Mouse (Mus musculus) bone marrow, adult 2 months (tissue): ENCODE measurements at regions not wholly inside any gene's neighbourhood (a gene's known extent, or its start where the extent isn't known, plus 50 kb on each side); places are given as distances from the start of the nearest gene placed in this dataset.

Experiments used
- H3K27ac ChIP-seq: fragments of 200-500 bp; 2 replicates; pipeline ENCODE4 v1.5.1; 2012; ENCODE audit warnings: low read depth, mild to moderate bottlenecking, control low read depth, inconsistent platforms, low read length; ENCODE audit not compliant: control insufficient read depth, poor library complexity, insufficient read depth
- H3K4me1 ChIP-seq: fragments of 200-500 bp; 2 replicates; pipeline ENCODE4 v1.6.1; 2011; ENCODE audit warnings: low read length; ENCODE audit not compliant: control insufficient read depth, insufficient read depth
- H3K4me3 ChIP-seq: fragments of 200-500 bp; replicated peaks from 2 replicates; pipeline ENCODE3; 2011; ENCODE audit warnings: mild to moderate bottlenecking, low read depth, low read length, control low read depth; ENCODE audit not compliant: control insufficient read depth
- CTCF ChIP-seq: fragments of 200-500 bp; IDR thresholded peaks from 2 replicates; pipeline ENCODE4 v1.5.1; 2011; ENCODE audit warnings: low read length, control low read depth; ENCODE audit not compliant: control insufficient read depth, insufficient read depth
- POLR2A ChIP-seq: fragments of 200-500 bp; IDR thresholded peaks from 2 replicates; pipeline ENCODE4 v1.6.1; 2011; ENCODE audit warnings: low read depth, mild to moderate bottlenecking, control low read depth, low read length, borderline replicate concordance; ENCODE audit not compliant: control insufficient read depth
- WGBS: fragments of 180-500 bp; shearing (Covaris S2); methylation state at CpG from one replicate; pipeline ENCODE4 v1.1.7; 2018; 5-methylcytosine and 5-hydroxymethylcytosine counted together

DNA sequence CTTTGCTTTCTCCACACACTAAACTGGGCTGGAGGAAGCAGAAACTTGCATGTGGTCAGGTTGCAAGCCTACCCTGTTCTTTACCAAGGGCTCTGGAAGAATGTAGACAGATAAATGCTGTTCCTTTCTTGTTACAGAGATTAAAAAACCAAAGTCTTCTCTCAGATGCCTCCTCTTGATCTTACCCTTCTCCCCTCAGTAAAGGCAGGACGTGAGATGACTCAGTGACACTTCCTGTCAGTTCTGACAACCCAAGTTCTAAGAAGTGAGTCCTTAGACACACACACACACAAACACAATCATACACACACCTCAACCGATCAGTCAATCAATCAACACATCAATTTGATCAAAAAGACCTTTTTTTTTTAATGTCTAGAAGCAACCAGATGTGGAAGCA is 168.8 kb upstream of the Atp2b1 start:
- no peak for TF ChIP-seq POLR2A
- TF ChIP-seq CTCF = no peak
- H3K4me1 ChIP-seq = no peaks in the 10 kb centered on the region; the same call in 1 of the 2 replicates
- no peak overlapping the region for H3K27ac ChIP-seq
- H3K4me3 ChIP-seq = no peak overlapping the region
- 39% methylated on average over 2 of the region's 2 CpGs for WGBS

DNA sequence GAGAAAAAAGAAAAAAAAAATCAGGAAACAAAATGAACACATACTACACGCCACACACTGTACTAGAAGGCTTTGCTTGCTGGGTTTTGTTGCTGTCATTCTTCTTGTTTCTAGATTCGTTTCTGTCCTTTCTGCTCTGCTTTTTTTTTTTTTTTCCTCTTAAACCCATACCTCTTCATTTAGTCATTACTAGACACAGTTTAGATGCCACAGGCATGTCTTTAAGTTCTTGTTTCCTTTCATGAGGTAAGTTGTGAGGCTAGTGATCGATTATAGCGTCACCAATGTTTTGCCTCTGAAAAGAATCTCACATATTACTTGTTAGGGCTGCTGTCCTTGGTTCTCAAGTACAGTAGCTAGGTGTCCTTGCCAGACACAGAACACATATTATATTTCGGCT is 168.3 kb upstream of the Atp2b1 start:
- Histone ChIP-seq H3K4me1 (no peaks in the 10 kb centered on the region; the same call in 1 of the 2 replicates), H3K27ac (no peak overlapping the region), H3K4me3 (no peak overlapping the region)
- TF ChIP-seq CTCF = no peak
- TF ChIP-seq POLR2A = no peak
- 74% methylated on average over 5 of the region's 5 CpGs for WGBS

DNA sequence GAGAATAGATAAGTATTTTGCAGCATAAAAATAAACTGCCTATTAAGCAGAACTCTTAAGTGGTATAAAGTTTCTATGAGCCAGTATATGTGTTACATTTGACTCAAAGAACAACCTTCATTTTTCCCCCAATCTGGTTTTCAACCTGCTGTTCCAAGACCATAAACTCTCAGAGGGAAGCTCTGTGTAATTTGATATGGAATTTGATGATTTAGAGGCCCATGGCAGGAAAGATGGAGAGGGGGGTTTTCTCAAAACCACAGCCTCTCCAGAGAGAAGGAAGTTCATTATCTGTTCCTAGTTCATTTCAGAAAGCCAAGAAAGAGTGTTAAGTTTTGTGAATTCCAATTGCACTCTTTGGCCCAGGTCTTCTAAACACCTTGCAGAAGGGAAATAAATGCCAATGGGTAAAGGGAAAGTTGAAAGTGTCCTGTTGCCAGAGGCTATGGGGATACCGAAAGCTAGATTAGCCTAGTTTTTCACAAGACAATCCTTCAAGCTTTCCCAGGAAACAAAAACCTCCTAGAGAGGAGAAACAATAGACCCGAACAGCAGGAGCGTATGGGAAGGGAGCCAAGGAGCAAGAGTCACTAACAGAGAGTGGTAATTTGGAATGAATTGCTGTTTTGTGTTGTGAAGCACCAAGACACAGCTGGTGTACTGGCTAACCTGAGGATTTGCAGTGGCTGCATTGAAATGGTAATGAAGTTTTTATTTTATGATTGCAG is 165.2 kb upstream of the Atp2b1 start:
- H3K4me3 ChIP-seq = no peak overlapping the region
- TF ChIP-seq POLR2A (no peak), CTCF (no peak)
- no peaks in the 10 kb centered on the region for H3K4me1 ChIP-seq
- 73% methylated on average over 3 of the region's 3 CpGs for WGBS
- H3K27ac ChIP-seq = no peak overlapping the region

DNA sequence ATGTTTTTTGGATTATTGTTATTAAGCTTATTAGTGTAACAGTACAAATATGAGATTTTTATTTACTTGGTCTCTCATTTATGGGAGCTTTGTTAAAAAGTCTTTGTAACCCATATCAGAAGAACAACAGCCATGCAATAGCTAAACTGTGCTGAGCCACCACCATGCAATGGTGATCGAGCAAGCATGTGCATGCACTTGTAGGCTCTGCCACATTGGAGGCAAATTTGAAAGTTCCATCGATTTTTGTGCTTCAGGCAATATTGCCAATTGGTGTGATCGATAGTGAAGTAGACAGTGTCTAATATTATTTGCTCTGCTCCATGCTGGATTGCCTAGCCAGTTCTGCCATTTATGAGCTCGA is 164.6 kb upstream of the Atp2b1 start:
- no peak overlapping the region for H3K27ac ChIP-seq
- TF ChIP-seq CTCF = no peak
- no peaks in the 10 kb centered on the region for H3K4me1 ChIP-seq
- no peak overlapping the region for H3K4me3 ChIP-seq
- WGBS = 84% methylated on average over 4 of the region's 4 CpGs

DNA sequence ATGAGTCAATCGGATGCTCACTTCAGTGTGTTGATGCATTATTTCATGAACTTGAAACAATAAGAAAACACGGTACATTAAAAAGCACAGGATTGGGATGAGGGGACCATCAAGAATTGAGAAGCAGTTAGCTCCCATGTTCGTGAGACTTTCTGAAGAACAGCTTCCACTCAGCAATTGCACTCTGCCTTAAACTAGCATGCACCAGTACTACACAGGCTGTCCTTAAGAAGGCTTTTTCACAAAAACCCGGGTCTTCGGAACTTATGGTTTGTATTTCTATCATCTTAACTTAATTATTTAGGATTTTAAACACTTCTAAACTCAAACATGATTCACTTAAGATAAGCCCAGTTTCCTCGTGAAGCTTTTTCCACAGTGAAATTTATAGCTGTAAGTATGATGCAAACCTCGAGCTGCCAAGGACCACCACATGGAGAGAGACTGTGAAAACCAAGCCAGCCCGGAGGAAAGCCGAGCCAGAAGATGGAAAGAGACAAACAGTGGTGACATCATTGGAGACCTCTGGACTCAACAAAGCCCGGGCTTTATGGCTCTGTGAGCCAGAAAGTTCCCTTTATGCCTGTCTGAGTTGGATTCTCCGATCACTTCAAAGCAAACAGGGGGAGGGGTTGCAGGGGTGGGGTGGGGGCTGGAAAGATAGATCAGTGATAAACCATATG is 162.7 kb upstream of the Atp2b1 start:
- TF ChIP-seq POLR2A = no peak
- TF ChIP-seq CTCF = no peak
- Histone ChIP-seq H3K27ac (no peak overlapping the region), H3K4me1 (no peaks in the 10 kb centered on the region), H3K4me3 (no peak overlapping the region)
- WGBS = 78% methylated on average over 11 of the region's 11 CpGs

DNA sequence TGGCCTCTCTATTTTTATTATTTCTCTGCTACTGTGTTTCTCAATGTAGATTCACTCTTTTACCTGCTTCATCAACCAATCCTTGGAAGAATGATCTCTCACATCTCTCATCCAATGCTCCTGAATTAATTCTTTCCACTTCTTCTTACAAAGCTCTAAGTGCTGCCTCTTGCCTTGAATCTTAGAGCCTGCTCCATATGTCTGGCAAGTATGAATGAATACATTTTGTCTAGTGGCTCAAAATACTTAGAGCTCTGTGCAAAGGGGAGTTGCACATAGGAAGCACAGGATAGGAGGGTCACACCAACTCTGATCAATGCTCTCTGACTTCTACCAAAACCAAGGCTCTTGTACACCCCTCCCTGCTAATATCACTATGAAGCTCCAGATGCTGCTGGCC is 153.1 kb upstream of the Atp2b1 start:
- H3K4me3 ChIP-seq = no peak overlapping the region
- TF ChIP-seq POLR2A (no peak), CTCF (no peak)

DNA sequence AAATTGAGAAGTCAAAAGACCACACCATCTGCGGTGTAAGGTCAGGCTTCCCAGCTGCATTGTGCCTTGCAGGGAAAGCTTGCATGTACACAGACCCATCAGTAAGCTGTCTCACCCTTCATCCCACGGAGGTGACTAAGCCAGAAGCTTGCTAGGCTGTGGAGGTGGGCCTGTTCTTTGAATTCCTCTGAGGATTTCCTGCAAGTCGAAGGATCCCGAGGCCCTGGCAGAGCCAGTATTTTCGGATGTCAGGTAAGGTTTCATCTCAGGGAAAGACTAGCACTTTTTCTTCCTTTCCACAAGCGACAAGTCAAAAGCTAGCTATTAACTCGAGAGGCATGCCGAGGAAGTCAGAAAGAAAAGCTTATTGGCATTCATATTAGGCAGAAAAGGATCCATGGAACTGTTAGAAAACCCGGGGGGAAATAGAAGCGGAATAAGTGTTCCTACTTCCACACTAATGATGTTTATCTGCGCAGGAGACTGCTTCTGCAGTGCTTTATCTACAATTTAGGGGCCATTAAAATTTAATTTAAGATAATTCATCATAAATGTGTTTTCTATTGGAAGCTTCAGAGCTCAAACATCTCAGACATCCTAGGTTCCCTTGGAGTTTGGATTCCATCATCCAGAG is 148.3 kb upstream of the Atp2b1 start:
- WGBS = 86% methylated on average over 11 of the region's 11 CpGs
- Histone ChIP-seq H3K4me1 (no peaks in the 10 kb centered on the region), H3K27ac (no peak overlapping the region), H3K4me3 (no peak overlapping the region)
- no peak for TF ChIP-seq CTCF
- no peak for TF ChIP-seq POLR2A

More for the DNA sequence above, 153.1 kb upstream of the Atp2b1 start:
- Histone ChIP-seq H3K4me1 (no peaks in the 10 kb centered on the region), H3K27ac (no peak overlapping the region)

DNA sequence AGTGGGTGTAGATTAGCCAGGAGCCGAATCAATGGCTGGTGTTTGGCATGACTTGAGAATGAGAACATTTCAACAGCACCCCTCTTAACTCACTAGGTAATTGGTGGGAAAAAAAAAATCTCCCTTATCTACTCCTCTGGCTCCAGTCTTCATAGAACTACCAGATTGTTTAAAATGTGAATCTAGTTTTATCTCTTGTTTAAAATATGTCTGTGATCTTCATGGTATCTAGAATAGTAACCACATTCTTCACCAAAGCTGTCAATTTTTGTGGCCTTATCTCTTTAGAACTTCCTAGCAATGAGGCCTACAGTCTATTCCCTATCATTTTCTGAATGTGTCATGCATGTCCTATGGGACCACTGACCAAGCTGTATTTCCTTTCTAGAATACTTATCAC is 134.4 kb upstream of the Atp2b1 start:
- no peak overlapping the region for H3K27ac ChIP-seq
- H3K4me1 ChIP-seq = peaks cover 8% of the 10 kb centered on the region
- WGBS = 76% methylated on average over 1 of the region's 1 CpGs
- no peak for TF ChIP-seq CTCF
- no peak overlapping the region for H3K4me3 ChIP-seq

DNA sequence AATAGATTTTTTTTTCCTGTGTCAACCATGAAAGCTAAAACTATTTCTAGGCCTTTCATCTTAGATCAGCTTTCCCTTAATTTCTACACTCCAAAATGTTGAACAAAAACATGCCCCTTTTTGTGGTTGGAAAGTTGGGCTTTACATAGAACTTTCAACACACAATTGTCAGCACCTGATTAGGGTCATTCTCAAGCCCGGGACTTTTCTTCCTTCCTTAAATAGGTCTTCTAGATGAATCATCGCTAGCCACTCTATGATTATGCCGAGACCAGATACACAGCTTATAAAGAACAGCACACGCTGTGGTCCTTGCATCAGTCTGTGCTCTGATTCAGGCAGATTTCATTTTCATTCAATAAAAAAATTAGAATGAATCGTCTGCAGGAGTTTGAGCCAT is 133.3 kb upstream of the Atp2b1 start:
- 55% methylated on average over 5 of the region's 5 CpGs for WGBS
- Histone ChIP-seq H3K27ac (no peak overlapping the region), H3K4me3 (no peak overlapping the region), H3K4me1 (peaks cover 5% of the 10 kb centered on the region)
- TF ChIP-seq CTCF (no peak), POLR2A (no peak)
